Mouse (Mus musculus) lung, postnatal 0 days (tissue): ENCODE measurements around the gene Nrp2.

ENCODE experiments used
- CTCF ChIP-seq: IDR thresholded peaks from 2 replicates; pipeline ENCODE4 v1.5.1; 2016; ENCODE audit warnings: antibody characterized with exemption, mild to moderate bottlenecking
- EP300 ChIP-seq: IDR thresholded peaks from 2 replicates; pipeline ENCODE4 v1.6.1; 2016; ENCODE audit warnings: antibody characterized with exemption, mild to moderate bottlenecking, control low read depth

DNA sequence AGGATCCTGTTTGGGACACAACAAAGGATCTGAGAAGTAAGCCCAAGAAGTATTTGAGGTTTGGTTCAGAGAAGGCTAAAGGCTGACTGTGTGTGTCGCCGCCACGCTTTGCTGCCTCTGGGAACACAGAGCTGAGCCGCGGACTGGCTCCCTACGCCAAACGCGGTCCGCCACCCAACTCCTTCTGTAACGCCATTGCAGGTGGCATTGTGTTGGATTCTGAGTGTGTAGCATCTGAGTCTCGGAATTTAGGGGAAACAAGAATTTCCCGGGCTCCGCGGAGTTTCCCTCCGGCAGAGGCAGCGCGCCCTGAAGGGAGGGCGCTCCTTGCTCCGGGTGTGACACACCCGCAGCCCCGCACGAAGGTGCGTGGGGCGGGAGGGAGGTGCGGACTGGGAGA is 342 bp upstream of the Nrp2 start:
- TF ChIP-seq CTCF (no peak), EP300 (no peak)
